Mouse (Mus musculus): ENCODE measurements around the gene Rpl35. TPM values are rescaled to one million over a fixed set of nuclear protein-coding genes. Genes with fewer than 3 reads are reported as not detected.

The Rpl35 gene
- polyA plus RNA-seq, 1 experiment from 2014 or later: 933 TPM

DNA sequence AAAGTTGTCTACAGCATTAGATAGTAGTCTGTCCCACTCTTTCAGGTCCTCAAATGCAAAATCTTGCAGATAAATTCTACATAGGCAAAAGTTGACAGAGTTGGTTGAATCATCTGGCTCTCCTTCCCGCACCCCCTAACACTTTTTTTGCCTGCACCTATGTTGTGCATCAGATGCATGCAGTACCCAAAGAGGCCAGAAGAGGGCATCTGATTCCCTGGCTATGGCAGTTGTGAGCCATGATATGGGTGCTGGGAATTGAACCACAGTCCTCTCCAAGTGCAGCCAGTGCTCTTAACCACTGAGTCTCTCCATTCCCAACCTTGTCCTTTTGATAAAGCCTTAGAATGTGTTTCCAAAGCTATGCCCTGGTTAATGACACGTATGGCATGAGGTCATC, 22.0 kb downstream of the Rpl35 start:
- 93% methylated on average over 2 of the region's 2 CpGs for WGBS (ENCODE audit: missing documents)
- Histone ChIP-seq H3K4me3 (ENCODE audit: inconsistent target) (no peak overlapping the region), H3K79me2 (ENCODE audit: inconsistent target) (no peaks in the 10 kb centered on the region), H3K27ac (no peak overlapping the region), H3K36me3 (ENCODE audit: inconsistent target) (no peaks in the 10 kb centered on the region)

DNA sequence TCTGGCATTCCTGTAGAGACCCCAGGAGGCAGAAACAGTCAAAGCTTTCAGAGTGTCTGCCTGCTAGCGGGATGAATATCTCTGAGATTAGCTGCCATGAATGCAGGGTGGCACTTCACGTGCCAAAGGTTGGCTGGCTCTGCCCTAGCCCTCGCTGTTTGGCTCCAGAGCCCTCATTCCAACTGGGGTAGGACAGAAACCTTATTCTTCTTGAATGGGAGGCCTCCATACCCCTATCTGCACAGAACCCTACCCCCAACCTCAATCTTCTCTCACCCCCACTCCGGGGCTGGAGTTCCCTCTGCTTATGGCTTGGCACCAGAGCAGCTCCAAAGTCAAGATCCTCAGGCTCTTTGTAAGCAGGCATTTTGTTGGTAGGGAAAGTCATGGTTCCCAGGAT, 27.6 kb downstream of the Rpl35 start:
- whole genome bisulfite sequencing (ENCODE audit: missing documents): 92% methylated on average over 4 of the region's 4 CpGs
- H3K79me2 ChIP-seq (ENCODE audit: inconsistent target): no peaks in the 10 kb centered on the region
- no peak overlapping the region for H3K4me3 ChIP-seq (ENCODE audit: inconsistent target)
- H3K36me3 ChIP-seq (ENCODE audit: inconsistent target): no peaks in the 10 kb centered on the region
- H3K27ac ChIP-seq: no peak overlapping the region

DNA sequence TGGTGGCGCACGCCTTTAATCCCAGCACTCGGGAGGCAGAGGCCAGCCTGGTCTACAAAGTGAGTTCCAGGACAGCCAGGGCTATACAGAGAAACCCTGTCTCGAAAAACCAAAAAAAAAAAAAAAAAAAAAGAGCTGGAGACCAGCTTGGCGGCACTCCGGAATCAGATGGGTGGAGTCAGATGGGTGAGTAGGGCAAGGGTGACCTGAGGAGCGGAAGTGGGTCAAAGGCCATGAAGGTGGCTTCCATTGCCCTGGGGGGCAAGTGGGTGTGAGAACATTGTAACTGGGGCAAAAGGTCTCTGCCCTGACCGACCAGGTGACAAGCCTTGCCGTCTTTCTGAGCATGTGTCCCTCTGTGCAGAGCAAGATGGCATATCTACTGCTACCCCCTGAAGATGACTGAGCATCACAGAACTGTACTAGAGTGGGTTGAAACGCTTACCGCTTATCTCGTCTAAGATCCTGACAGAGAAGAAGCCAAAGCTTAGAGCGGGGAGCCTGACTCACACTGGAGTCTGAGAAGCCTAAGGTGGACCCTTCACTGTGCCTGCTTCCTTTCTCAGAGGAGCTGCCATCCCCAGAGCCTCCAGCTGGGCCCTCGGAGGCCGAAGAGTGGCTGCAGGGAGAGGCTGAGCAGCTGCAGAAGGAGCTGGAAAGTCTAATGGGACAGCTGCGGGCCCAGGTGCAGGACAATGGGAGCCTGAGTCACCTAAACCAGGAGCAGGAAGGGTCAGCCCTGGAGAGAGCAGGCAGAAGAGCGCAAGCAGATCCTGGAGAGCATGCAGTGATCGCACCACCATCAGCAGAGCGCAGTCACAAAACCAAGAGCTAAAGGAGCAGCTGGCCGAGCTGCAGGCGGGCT, 29.3 kb downstream of the Rpl35 start:
- Histone ChIP-seq H3K4me3 (ENCODE audit: inconsistent target) (no peak overlapping the region), H3K36me3 (ENCODE audit: inconsistent target) (no peaks in the 10 kb centered on the region), H3K27ac (no peak overlapping the region), H3K79me2 (ENCODE audit: inconsistent target) (no peaks in the 10 kb centered on the region)
- WGBS (ENCODE audit: missing documents): 88% methylated on average over 17 of the region's 21 CpGs

DNA sequence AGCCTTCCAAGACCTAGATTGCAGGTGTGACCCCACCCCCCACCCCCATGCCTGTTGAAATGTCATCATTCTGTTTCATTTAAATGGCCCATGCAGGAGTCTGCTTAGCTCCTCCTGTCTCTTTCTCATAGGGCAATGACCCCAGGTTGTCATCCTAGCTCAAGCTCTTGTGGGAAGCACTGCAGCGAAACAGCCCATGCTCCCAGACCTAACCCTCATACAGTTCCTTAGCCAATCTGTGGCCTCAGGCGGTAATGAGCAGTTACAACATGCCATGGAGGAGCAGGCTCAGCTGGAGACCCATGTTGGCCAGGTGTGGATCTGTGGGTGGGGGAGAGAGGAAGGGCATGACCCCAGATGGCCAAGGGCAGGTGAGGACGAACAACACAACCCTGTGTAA, 30.2 kb downstream of the Rpl35 start:
- H3K4me3 ChIP-seq (ENCODE audit: inconsistent target): no peak overlapping the region
- H3K79me2 ChIP-seq (ENCODE audit: inconsistent target): no peaks in the 10 kb centered on the region
- 92% methylated on average over 2 of the region's 3 CpGs for WGBS (ENCODE audit: missing documents)
- no peak overlapping the region for H3K27ac ChIP-seq
- H3K36me3 ChIP-seq (ENCODE audit: inconsistent target): no peaks in the 10 kb centered on the region

DNA sequence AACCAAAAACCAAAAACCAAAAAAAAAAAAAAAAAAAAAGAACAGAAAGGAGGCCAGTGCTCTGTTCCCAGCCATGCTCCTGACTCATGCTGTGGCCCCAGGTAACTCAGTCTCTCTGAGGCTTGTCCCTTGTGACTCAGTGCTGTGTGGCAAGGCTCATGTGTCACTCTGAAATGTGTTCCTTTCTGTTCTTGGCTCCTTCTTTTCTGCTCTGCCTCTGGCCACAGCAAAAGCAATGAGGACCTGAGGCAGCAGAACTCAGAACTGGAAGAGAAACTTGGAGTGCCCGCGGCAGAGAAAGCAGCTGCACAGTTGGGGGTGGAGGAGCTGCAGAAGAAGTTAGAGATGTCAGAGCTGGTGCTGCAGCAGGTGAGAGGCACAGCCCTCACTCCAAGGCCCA, 31.3 kb downstream of the Rpl35 start:
- no peaks in the 10 kb centered on the region for H3K79me2 ChIP-seq (ENCODE audit: inconsistent target)
- 11% methylated on average over 2 of the region's 2 CpGs for WGBS (ENCODE audit: missing documents)
- no peaks in the 10 kb centered on the region for H3K36me3 ChIP-seq (ENCODE audit: inconsistent target)
- no peak overlapping the region for H3K4me3 ChIP-seq (ENCODE audit: inconsistent target)
- no peak overlapping the region for H3K27ac ChIP-seq

DNA sequence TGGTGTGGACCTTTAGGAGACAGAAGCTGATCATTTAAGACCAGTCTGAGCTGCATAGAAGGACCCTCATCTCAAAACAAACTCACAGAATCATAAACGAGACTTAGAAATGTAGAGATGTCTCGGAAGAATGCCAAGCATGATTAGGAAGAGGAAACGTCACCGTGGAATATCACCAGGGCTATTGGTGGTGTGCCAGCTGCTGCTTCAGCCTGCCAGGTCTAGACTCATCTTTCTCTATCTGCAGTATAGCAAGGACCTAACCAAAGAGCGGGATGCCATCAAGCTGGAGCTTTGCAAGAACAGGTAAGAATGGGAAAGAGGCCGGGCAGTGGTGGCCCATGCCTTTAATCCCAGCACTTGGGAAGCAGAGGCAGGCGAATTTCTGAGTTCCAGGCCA, 31.7 kb downstream of the Rpl35 start:
- 91% methylated on average over 7 of the region's 7 CpGs for WGBS (ENCODE audit: missing documents)
- H3K4me3 ChIP-seq (ENCODE audit: inconsistent target): no peak overlapping the region
- H3K79me2 ChIP-seq (ENCODE audit: inconsistent target): no peaks in the 10 kb centered on the region
- H3K27ac ChIP-seq: no peak overlapping the region
- no peaks in the 10 kb centered on the region for H3K36me3 ChIP-seq (ENCODE audit: inconsistent target)

DNA sequence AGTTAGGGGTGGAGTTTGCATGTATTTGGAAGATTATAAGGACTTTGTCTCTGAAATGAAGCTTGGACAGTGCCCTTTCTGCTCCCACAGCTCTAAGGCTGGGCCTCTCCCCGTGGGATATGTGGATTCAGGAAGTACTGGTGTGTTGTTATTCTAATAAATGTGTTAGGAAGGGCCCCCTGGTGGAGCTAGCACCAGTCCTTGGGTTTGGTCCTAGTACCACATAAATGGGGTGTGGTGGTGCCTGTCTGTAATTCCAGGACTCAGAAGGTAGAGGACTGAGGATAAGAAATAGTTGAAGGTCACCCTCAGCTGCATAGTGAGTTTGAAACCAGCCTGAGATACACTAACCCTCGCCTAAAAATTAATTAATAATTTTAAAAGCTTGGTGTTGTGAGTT, 32.2 kb downstream of the Rpl35 start:
- Histone ChIP-seq H3K4me3 (ENCODE audit: inconsistent target) (no peak overlapping the region), H3K36me3 (ENCODE audit: inconsistent target) (no peaks in the 10 kb centered on the region)
- WGBS (ENCODE audit: missing documents): 48% methylated on average over 2 of the region's 2 CpGs

DNA sequence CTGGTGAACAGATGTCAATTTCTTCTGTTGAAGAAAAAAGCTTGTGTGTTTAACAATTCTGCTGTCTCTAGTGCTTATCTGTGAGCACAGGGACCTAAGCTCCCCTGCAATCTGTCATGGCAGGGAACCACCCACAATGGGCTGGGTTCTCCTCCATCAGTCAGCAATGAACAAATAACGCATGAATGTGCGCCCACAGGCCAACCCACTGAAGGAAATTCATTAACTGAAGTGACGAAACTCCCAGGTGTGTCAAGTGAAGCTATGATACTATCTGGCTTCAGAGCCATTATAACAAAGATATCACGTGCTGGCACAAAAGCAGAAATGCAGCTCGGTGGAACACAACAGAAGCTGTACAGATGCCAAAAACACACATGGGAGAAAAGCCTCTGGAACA, 35.4 kb downstream of the Rpl35 start:
- 93% methylated on average over 5 of the region's 5 CpGs for WGBS (ENCODE audit: missing documents)
- Histone ChIP-seq H3K4me3 (ENCODE audit: inconsistent target) (no peak overlapping the region), H3K27ac (no peak overlapping the region), H3K36me3 (ENCODE audit: inconsistent target) (no peaks in the 10 kb centered on the region), H3K79me2 (ENCODE audit: inconsistent target) (no peaks in the 10 kb centered on the region)

More for the DNA sequence above, 32.2 kb downstream of the Rpl35 start:
- no peaks in the 10 kb centered on the region for H3K79me2 ChIP-seq (ENCODE audit: inconsistent target)
- no peak overlapping the region for H3K27ac ChIP-seq

DNA sequence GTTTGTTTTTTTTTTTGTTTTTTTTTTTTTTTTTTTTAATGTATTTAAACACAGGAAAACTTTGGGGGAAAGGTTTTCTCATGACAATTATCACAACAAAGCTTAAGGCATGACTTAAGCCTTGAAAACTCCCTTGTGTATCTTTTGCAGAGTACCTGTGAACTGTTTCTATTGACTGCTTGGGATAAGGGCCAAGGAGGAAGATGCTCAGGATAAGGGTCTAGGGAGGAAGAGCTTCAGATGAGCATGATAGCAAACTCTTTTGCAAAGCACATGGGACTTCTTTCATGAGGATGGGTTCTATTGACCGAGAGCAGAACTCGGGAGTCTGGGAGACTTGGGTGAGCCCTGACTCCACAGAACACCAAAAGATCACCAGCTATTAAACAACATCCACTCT, 35.8 kb downstream of the Rpl35 start:
- H3K4me3 ChIP-seq (ENCODE audit: inconsistent target): no peak overlapping the region
- 100% methylated on average over 2 of the region's 2 CpGs for WGBS (ENCODE audit: missing documents)
- no peak overlapping the region for H3K27ac ChIP-seq
- H3K79me2 ChIP-seq (ENCODE audit: inconsistent target): no peaks in the 10 kb centered on the region
- H3K36me3 ChIP-seq (ENCODE audit: inconsistent target): no peaks in the 10 kb centered on the region

DNA sequence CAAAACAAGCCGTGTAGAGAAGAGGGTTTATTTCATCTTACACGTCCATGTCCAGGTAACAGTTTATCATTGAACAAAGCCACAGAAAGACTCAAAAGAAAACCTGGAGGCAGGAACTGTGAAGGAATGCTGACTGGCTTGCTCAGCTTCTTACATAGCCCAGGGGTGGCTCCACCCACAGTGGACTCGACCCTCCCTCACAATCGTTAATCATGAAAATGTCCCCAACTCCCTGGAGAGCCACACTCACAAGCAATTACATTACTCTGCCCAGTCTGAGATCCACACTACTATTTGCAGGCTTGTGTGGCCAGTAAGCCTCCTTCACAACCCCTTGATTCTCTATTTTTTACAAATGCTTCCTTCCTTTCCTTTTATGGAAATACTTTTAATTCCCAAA, 41.2 kb downstream of the Rpl35 start:
- Histone ChIP-seq H3K4me3 (ENCODE audit: inconsistent target) (no peak overlapping the region), H3K36me3 (ENCODE audit: inconsistent target) (no peaks in the 10 kb centered on the region), H3K79me2 (ENCODE audit: inconsistent target) (no peaks in the 10 kb centered on the region), H3K27ac (no peak overlapping the region)
- WGBS (ENCODE audit: missing documents): 68% methylated on average over 4 of the region's 4 CpGs

DNA sequence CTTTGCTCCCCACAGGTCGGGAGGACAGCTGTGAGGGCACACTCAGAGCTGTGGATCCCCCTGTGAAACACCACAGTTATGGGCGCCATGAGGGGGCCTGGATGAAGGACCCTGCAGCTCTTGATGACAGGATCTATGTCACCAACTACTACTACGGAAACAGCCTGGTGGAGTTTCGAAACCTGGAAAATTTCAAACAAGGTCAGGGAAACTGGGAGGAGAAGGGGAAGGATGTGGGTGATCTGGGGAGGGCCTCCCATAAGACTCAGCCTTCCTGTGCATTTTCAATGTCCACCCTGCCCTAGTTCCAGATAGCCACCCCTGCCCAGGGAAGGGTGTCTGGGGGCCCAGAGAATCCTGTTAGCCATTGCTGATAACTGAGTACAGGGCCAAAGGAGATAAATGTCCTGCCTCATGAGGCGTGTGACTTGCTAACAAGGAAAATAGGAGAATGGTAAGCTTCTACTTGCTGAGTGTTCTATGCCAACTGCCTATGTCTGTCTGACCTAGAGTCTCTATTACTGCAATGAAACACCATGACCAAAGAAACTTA, 47.7 kb downstream of the Rpl35 start:
- no peak overlapping the region for H3K4me3 ChIP-seq (ENCODE audit: inconsistent target)
- no peaks in the 10 kb centered on the region for H3K36me3 ChIP-seq (ENCODE audit: inconsistent target)
- WGBS (ENCODE audit: missing documents): 75% methylated on average over 5 of the region's 5 CpGs
- no peak overlapping the region for H3K27ac ChIP-seq
- no peaks in the 10 kb centered on the region for H3K79me2 ChIP-seq (ENCODE audit: inconsistent target)

DNA sequence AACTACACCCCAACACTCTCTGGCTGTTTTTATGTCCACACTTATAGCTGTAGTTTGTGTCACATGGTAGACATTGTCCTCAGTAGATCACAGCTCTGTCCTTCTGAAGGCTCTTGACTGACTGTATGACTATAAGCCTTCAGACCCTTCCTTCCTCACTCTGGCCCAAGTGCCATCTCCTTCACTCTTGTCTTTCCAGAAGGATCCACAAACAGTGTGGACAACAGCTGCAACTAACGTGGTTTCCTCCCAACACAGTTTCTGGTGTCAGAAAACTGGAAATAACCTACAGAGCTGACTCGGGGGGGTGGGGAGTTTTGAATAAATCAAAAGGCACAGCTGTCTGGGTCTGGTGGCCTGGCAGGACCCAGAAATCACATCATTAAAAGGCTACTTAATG, 49.4 kb downstream of the Rpl35 start:
- 25% methylated on average over 2 of the region's 2 CpGs for WGBS (ENCODE audit: missing documents)
- H3K79me2 ChIP-seq (ENCODE audit: inconsistent target): no peaks in the 10 kb centered on the region
- H3K4me3 ChIP-seq (ENCODE audit: inconsistent target): no peak overlapping the region
- H3K36me3 ChIP-seq (ENCODE audit: inconsistent target): no peaks in the 10 kb centered on the region
- H3K27ac ChIP-seq: no peak overlapping the region

DNA sequence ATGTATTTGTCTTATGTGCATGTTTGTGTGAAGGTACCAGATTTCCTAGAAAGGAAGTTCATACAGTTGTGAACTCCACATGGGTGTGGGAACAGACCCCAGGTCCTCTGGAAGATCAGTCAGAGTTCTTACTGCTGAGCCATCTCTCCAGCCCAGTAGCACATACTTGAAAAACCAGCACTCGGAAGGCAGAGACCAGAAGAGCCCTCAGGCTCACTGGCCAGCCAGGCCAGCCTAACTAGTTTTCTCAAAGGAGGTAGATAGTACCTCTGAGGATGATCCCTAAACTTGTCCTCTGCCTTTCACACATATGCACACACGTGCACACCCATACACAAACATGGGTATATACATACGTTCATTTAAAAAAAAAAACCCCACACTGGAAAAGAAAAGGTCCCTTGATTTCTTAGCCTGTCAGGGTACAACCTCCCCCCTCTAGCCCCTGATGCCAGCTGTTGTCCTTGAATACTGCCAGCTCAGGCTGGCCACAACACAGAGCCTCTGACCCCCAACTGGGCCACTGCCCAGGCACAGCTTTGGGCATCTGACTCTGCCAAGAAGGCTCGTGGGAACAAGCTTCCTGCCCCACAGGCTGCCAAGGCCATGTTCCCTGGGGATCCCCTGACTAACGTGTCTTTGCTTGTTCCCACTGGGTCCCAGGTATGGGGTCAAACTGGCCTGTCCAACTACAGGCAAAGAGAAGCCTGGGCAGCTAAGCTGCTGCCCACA, 52.1 kb downstream of the Rpl35 start:
- no peak overlapping the region for H3K4me3 ChIP-seq (ENCODE audit: inconsistent target)
- no peaks in the 10 kb centered on the region for H3K36me3 ChIP-seq (ENCODE audit: inconsistent target)
- H3K79me2 ChIP-seq (ENCODE audit: inconsistent target): no peaks in the 10 kb centered on the region
- H3K27ac ChIP-seq: no peak overlapping the region
- WGBS (ENCODE audit: missing documents): 89% methylated on average over 5 of the region's 5 CpGs

All from macrophage (primary cell).